Mouse (Mus musculus) cerebellum, postnatal 4 days (tissue): ENCODE measurements around the gene Atp10a.

Source experiments
- DNase-seq, 2 experiments: peaks; one replicate each; pipeline ENCODE4 v3.0.0; 2022; ENCODE audit warnings: low spot score in 2 of 2, mixed read lengths in 1 of 2

Atp10a gene

GRCm38 (mm10) chr7:58690069-58690923 lies 34.3 kb downstream of the Atp10a start:
- no peak for DNase-seq

- DNase-seq: no peak
Measured at GRCm38 (mm10) chr7:58690997-58691596, 35.1 kb downstream of the Atp10a start.

- no peak for DNase-seq
Measured at GRCm38 (mm10) chr7:58692704-58693103, 36.7 kb downstream of the Atp10a start.

- no peak for DNase-seq
Measured at GRCm38 (mm10) chr7:58693342-58693741, 37.4 kb downstream of the Atp10a start.

- no peak for DNase-seq
Measured at GRCm38 (mm10) chr7:58695661-58696060, 39.7 kb downstream of the Atp10a start.

GRCm38 (mm10) chr7:58697092-58697491 lies 41.1 kb downstream of the Atp10a start:
- DNase-seq: no peak

- DNase-seq: no peak
Measured at GRCm38 (mm10) chr7:58698738-58699442, 42.9 kb downstream of the Atp10a start.

GRCm38 (mm10) chr7:58701311-58701710 lies 45.3 kb downstream of the Atp10a start:
- DNase-seq: no peak

GRCm38 (mm10) chr7:58705158-58705557 lies 49.2 kb downstream of the Atp10a start:
- DNase-seq: no peak

GRCm38 (mm10) chr7:58709306-58709705 lies 53.3 kb downstream of the Atp10a start:
- DNase-seq: no peak

GRCm38 (mm10) chr7:58710312-58710711 lies 54.3 kb downstream of the Atp10a start:
- no peak for DNase-seq

GRCm38 (mm10) chr7:58711811-58712210 lies 55.8 kb downstream of the Atp10a start:
- DNase-seq: no peak

GRCm38 (mm10) chr7:58715576-58716144 lies 59.7 kb downstream of the Atp10a start:
- no peak for DNase-seq

- no peak for DNase-seq
Measured at GRCm38 (mm10) chr7:58716626-58717025, 60.7 kb downstream of the Atp10a start.

GRCm38 (mm10) chr7:58718556-58718955 lies 62.6 kb downstream of the Atp10a start:
- DNase-seq: no peak

- DNase-seq: no peak
Measured at GRCm38 (mm10) chr7:58719218-58719938, 63.4 kb downstream of the Atp10a start.

- no peak for DNase-seq
Measured at GRCm38 (mm10) chr7:58722250-58722649, 66.3 kb downstream of the Atp10a start.

- no peak for DNase-seq
Measured at GRCm38 (mm10) chr7:58730201-58730600, 74.2 kb downstream of the Atp10a start.

GRCm38 (mm10) chr7:58730831-58731230 lies 74.9 kb downstream of the Atp10a start:
- DNase-seq: no peak

GRCm38 (mm10) chr7:58732406-58732805 lies 76.4 kb downstream of the Atp10a start:
- DNase-seq: no peak

- DNase-seq: no peak
Measured at GRCm38 (mm10) chr7:58733490-58733901, 77.5 kb downstream of the Atp10a start.
